Mouse (Mus musculus): ENCODE results near the gene Sh3pxd2b. TPM values are rescaled to one million over a fixed set of nuclear protein-coding genes. Genes with fewer than 3 reads are reported as not detected.

Sh3pxd2b gene
- polyA plus RNA-seq, 1 experiment from 2014 or later = 59.7 TPM

DNA sequence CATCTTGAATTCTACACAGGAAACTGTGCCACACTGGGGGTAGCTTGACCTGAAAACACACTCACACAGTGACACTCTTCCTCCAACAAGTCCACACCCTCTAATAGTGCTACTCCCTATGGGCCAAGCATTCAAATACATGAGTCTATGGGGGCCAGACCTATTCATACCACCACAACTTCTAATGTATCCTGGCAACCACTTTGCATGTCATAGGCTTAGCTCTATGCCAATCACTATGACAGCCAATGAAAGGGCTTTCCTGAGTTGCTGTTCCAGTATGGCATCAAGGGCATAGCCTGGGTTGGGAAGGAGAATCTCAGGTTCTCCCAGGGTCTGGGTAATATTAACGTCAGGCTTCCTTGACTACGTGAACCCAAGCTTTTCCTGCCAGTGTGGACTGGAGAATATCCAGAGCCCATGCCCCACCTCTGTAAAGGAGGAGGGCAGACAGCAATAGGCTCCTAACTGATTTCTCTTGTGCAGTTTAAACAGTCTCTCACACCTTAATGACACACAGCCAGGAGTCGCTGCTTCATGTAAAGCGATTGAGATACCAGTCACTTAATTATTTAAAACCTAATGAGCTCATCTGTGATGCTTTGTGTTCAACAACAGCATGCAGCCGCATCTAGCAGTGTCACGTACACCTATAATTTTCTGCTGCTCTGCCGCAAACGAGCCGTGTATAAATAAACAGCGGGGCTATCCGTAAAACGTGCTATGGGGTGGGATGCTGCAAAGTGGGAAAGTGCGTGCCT is 25.8 kb downstream of the Sh3pxd2b start:
- 93% methylated on average over 13 of the region's 13 CpGs for WGBS (ENCODE audit: missing documents)

GRCm38 (mm10) chr11:32374027-32374589 is 26.5 kb downstream of the Sh3pxd2b start:
- H3K36me3 ChIP-seq (ENCODE audit: inconsistent target) = peaks cover 73% of the 10 kb centered on the region
- no peak overlapping the region for H3K4me3 ChIP-seq (ENCODE audit: inconsistent target)
- H3K27ac ChIP-seq = no peak overlapping the region
- 91% methylated on average over 8 of the region's 9 CpGs for WGBS (ENCODE audit: missing documents)
- H3K79me2 ChIP-seq (ENCODE audit: inconsistent target) = peaks cover 74% of the 10 kb centered on the region

More for the DNA sequence above, 25.8 kb downstream of the Sh3pxd2b start:
- Histone ChIP-seq H3K4me3 (ENCODE audit: inconsistent target) (no peak overlapping the region), H3K79me2 (ENCODE audit: inconsistent target) (peaks cover 74% of the 10 kb centered on the region), H3K36me3 (ENCODE audit: inconsistent target) (peaks cover 70% of the 10 kb centered on the region), H3K27ac (no peak overlapping the region)

DNA sequence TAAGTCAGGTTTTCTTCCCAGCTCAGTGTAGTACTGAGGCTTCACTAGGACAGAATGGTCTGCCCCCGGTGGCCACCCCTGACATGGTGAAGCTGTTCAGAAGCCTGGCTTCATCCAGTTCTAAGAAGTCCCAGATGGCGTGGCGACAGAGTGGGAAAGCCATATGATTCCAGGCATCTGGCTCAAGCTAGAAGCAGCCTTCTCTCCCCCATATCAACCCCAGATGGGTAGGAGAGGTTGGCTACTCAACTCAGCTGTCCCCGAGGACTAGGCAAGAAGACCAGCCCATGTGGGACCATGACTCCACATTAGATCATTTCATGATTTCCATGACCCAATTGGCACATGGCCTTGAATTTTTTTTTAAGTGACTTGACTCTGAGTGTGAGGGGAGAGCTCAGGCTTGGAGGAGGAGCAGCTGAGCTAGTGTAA is 27.5 kb downstream of the Sh3pxd2b start:
- Histone ChIP-seq H3K4me3 (ENCODE audit: inconsistent target) (no peak overlapping the region), H3K36me3 (ENCODE audit: inconsistent target) (peaks cover 77% of the 10 kb centered on the region), H3K79me2 (ENCODE audit: inconsistent target) (peaks cover 74% of the 10 kb centered on the region), H3K27ac (no peak overlapping the region)
- 94% methylated on average over 4 of the region's 4 CpGs for WGBS (ENCODE audit: missing documents)

GRCm38 (mm10) chr11:32376086-32376485 is 28.5 kb downstream of the Sh3pxd2b start:
- Histone ChIP-seq H3K36me3 (ENCODE audit: inconsistent target) (peaks cover 84% of the 10 kb centered on the region), H3K4me3 (ENCODE audit: inconsistent target) (no peak overlapping the region), H3K27ac (no peak overlapping the region), H3K79me2 (ENCODE audit: inconsistent target) (peaks cover 65% of the 10 kb centered on the region; the same call in 1 of the 2 replicates)
- 100% methylated on average over 1 of the region's 1 CpGs for WGBS (ENCODE audit: missing documents)

- H3K4me3 ChIP-seq (ENCODE audit: inconsistent target) = no peak overlapping the region
Observed at GRCm38 (mm10) chr11:32379910-32380309, 32.3 kb downstream of the Sh3pxd2b start.

GRCm38 (mm10) chr11:32383341-32384134 is 35.9 kb downstream of the Sh3pxd2b start:
- H3K4me3 ChIP-seq (ENCODE audit: inconsistent target) = no peak overlapping the region
- H3K27ac ChIP-seq = no peak overlapping the region
- H3K79me2 ChIP-seq (ENCODE audit: inconsistent target) = peaks cover 20% of the 10 kb centered on the region; the same call in 1 of the 2 replicates
- 92% methylated on average over 8 of the region's 10 CpGs for WGBS (ENCODE audit: missing documents)
- peaks cover 79% of the 10 kb centered on the region for H3K36me3 ChIP-seq (ENCODE audit: inconsistent target)

More at GRCm38 (mm10) chr11:32379910-32380309, 32.3 kb downstream of the Sh3pxd2b start:
- H3K27ac ChIP-seq = no peak overlapping the region
- peaks cover 80% of the 10 kb centered on the region for H3K36me3 ChIP-seq (ENCODE audit: inconsistent target)
- peaks cover 51% of the 10 kb centered on the region; the same call in 1 of the 2 replicates for H3K79me2 ChIP-seq (ENCODE audit: inconsistent target)

DNA sequence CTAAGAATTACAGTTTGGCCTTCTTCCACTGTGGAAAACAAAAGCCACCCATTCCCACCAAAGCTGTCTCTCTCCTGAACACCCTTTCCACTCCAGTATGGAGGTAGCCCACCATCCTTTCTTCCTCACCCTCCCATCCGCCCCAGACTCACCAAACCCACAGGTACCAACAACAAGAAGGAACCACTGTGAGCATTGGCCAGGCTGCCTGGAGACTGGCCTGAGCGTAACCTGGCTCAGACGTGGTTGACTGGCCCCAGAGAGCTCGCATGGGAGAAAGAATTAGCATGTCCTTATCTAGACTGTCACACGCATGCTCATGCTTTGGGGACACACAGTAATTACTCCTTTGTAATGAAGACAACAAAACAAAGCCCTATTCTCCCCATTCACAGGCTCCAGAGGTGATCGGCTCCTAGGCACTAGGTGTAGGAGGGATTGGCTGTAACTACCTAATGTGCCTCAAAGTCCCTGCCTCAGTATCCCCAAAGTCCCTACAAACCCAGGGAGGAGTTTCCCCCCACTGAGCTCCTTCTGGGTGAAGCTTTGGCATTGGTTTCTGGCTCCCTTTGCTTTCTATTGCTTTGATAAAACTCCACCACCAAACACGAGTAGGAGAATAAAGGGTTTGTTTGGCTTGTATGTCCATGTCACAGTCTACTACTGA is 36.6 kb downstream of the Sh3pxd2b start:
- no peak overlapping the region for H3K27ac ChIP-seq
- H3K36me3 ChIP-seq (ENCODE audit: inconsistent target) = peaks cover 82% of the 10 kb centered on the region
- H3K79me2 ChIP-seq (ENCODE audit: inconsistent target) = peaks cover 12% of the 10 kb centered on the region; the same call in 1 of the 2 replicates
- 100% methylated on average over 7 of the region's 7 CpGs for WGBS (ENCODE audit: missing documents)
- H3K4me3 ChIP-seq (ENCODE audit: inconsistent target) = no peak overlapping the region

GRCm38 (mm10) chr11:32386043-32386442 is 38.4 kb downstream of the Sh3pxd2b start:
- Histone ChIP-seq H3K36me3 (ENCODE audit: inconsistent target) (peaks cover 87% of the 10 kb centered on the region), H3K4me3 (ENCODE audit: inconsistent target) (no peak overlapping the region), H3K27ac (no peak overlapping the region), H3K79me2 (ENCODE audit: inconsistent target) (peaks cover 3% of the 10 kb centered on the region; the same call in 1 of the 2 replicates)
- WGBS (ENCODE audit: missing documents) = 97% methylated on average over 2 of the region's 2 CpGs

DNA sequence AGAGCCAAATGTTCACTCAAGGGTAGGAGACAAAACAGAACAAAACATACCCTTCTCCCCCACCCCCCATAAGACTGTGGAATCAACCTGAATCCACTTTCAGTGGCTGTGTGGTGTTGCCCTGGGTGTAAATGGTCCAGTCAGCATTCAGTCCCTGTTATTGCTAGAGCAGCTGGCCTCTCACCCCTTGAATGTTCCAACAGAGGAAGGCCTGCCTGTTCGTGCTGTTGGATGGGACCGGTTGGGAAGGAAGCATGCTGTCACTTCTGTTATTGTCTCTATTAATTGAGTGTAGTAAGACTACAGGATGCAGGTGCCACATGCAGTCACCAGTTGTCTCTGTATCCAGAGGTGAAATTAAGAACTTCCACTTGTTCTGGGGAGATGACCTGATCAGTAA is 40.4 kb downstream of the Sh3pxd2b start:
- Histone ChIP-seq H3K79me2 (ENCODE audit: inconsistent target) (peaks cover 3% of the 10 kb centered on the region; the same call in 1 of the 2 replicates), H3K36me3 (ENCODE audit: inconsistent target) (peaks cover 89% of the 10 kb centered on the region), H3K27ac (no peak overlapping the region), H3K4me3 (ENCODE audit: inconsistent target) (no peak overlapping the region)
- 71% methylated on average over 2 of the region's 2 CpGs for WGBS (ENCODE audit: missing documents)

- Histone ChIP-seq H3K4me3 (ENCODE audit: inconsistent target) (no peak overlapping the region), H3K79me2 (ENCODE audit: inconsistent target) (no peaks in the 10 kb centered on the region), H3K36me3 (ENCODE audit: inconsistent target) (peaks cover 93% of the 10 kb centered on the region), H3K27ac (no peak overlapping the region)
- WGBS (ENCODE audit: missing documents) = 100% methylated on average over 2 of the region's 2 CpGs
Observed at GRCm38 (mm10) chr11:32393095-32393494, 45.5 kb downstream of the Sh3pxd2b start.

DNA sequence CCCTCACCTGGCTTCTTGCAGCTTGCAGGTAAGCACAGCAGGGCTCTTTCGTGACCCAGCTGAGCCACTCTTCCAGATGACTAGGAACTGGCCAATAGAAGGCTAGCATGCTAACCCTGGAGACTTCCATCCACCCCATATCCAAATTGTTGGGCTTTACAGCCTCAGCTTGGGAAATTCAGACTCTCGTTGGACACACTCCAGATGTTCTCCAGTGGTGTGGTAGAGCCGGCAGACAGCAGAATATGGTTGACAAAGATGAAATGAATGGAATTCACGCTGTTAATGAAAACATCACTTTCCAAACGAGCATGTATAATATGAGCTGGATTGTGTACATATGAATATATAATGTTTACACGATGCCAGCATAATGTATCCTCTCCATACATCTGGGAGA is 48.2 kb downstream of the Sh3pxd2b start:
- Histone ChIP-seq H3K36me3 (ENCODE audit: inconsistent target) (peaks cover 92% of the 10 kb centered on the region), H3K4me3 (ENCODE audit: inconsistent target) (no peak overlapping the region), H3K27ac (no peak overlapping the region), H3K79me2 (ENCODE audit: inconsistent target) (no peaks in the 10 kb centered on the region)
- 96% methylated on average over 6 of the region's 6 CpGs for WGBS (ENCODE audit: missing documents)

GRCm38 (mm10) chr11:32398446-32398845 is 50.8 kb downstream of the Sh3pxd2b start:
- 57% methylated on average over 2 of the region's 2 CpGs for WGBS (ENCODE audit: missing documents)
- H3K79me2 ChIP-seq (ENCODE audit: inconsistent target) = no peaks in the 10 kb centered on the region
- H3K36me3 ChIP-seq (ENCODE audit: inconsistent target) = peaks cover 91% of the 10 kb centered on the region
- no peak overlapping the region for H3K4me3 ChIP-seq (ENCODE audit: inconsistent target)
- H3K27ac ChIP-seq = no peak overlapping the region

- H3K36me3 ChIP-seq (ENCODE audit: inconsistent target) = peaks cover 88% of the 10 kb centered on the region
- H3K27ac ChIP-seq = no peak overlapping the region
- no peak overlapping the region for H3K4me3 ChIP-seq (ENCODE audit: inconsistent target)
- WGBS (ENCODE audit: missing documents) = 93% methylated on average over 2 of the region's 2 CpGs
- no peaks in the 10 kb centered on the region for H3K79me2 ChIP-seq (ENCODE audit: inconsistent target)
Observed at GRCm38 (mm10) chr11:32399261-32399660, 51.6 kb downstream of the Sh3pxd2b start.

- 47% methylated on average over 7 of the region's 7 CpGs for WGBS (ENCODE audit: missing documents)
Observed at GRCm38 (mm10) chr11:32402712-32403111, 55.1 kb downstream of the Sh3pxd2b start.

More at GRCm38 (mm10) chr11:32402712-32403111, 55.1 kb downstream of the Sh3pxd2b start:
- Histone ChIP-seq H3K36me3 (ENCODE audit: inconsistent target) (peaks cover 76% of the 10 kb centered on the region), H3K4me3 (ENCODE audit: inconsistent target) (no peak overlapping the region), H3K79me2 (ENCODE audit: inconsistent target) (no peaks in the 10 kb centered on the region), H3K27ac (no peak overlapping the region)

Data from macrophage (primary cell).